Mouse (Mus musculus) forebrain, postnatal 0 days (tissue): ENCODE measurements at regions not wholly inside any gene's neighbourhood (a gene's known extent, or its start where the extent isn't known, plus 50 kb on each side); places are given as distances from the start of the nearest gene placed in this dataset.

Experiments used
- ATAC-seq: fragments of 200-750 bp; cut with Nextera tagmentation; 2 replicates; pipeline ENCODE4 v1.8.0; 2017; ENCODE audit warnings: mild to moderate bottlenecking, moderate library complexity
- DNase-seq: peaks from one replicate; pipeline ENCODE4 v3.0.0-alpha.2; 2015
- H3K27ac ChIP-seq: fragments of 300-500 bp; sonication (generic); 2 replicates; pipeline ENCODE4 v1.5.1; 2014; ENCODE audit warnings: low read depth, mild to moderate bottlenecking, antibody characterized with exemption, low read length, moderate library complexity, mixed read lengths
- H3K27me3 ChIP-seq: fragments of 300-500 bp; sonication (generic); 2 replicates; pipeline ENCODE4 v1.6.1; 2014; ENCODE audit warnings: mild to moderate bottlenecking, low read length, mixed read lengths; ENCODE audit not compliant: insufficient read depth
- H3K36me3 ChIP-seq: fragments of 300-500 bp; sonication (generic); 2 replicates; pipeline ENCODE4 v1.6.1; 2014; ENCODE audit warnings: mild to moderate bottlenecking, moderate library complexity; ENCODE audit not compliant: insufficient read depth
- H3K4me1 ChIP-seq: fragments of 300-500 bp; sonication (generic); 2 replicates; pipeline ENCODE4 v1.6.1; 2014; ENCODE audit warnings: antibody characterized with exemption; ENCODE audit not compliant: insufficient read depth
- H3K4me2 ChIP-seq: fragments of 300-500 bp; sonication (generic); 2 replicates; pipeline ENCODE4 v1.6.1; 2014; ENCODE audit warnings: low read depth, mild to moderate bottlenecking, moderate library complexity
- H3K4me3 ChIP-seq: fragments of 300-500 bp; sonication (generic); 2 replicates; pipeline ENCODE4 v1.5.1; 2014; ENCODE audit warnings: low read depth, low read length, mixed read lengths
- H3K9ac ChIP-seq: fragments of 300-500 bp; sonication (generic); 2 replicates; pipeline ENCODE4 v1.6.1; 2014; ENCODE audit warnings: mild to moderate bottlenecking
- H3K9me3 ChIP-seq: fragments of 300-500 bp; sonication (generic); 2 replicates; pipeline ENCODE4 v1.6.1; 2016; ENCODE audit warnings: low read length
- CTCF ChIP-seq: sonication (generic); IDR thresholded peaks from 2 replicates; pipeline ENCODE4 v1.5.1; 2016; ENCODE audit warnings: antibody characterized with exemption, control low read depth, low read depth
- WGBS: fragments of 180-500 bp; shearing (Covaris S2); extraction: QIAGEN DNeasy Blood & Tissue Kit; methylation state at CpG from one replicate; pipeline ENCODE4 v1.1.7; 2014; 5-methylcytosine and 5-hydroxymethylcytosine counted together

DNA sequence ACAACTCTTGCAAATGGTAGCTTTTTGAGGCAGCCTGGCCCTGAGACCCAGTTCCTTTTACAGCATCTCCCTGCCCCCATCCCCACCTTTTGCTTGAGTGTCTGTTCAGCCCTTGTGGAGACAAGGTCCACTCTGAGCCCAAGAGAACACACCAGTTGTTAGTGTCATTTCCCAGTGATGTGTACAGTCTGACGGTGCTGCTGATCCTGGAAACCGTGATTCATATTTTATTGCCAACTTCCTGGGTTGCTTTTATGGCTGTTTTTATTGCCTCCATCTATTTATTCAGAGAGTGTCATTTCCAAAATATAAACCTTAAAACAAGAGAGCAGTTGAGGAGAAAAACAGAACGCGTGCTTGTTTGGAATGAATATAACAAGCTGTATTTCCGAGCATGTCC, 309.6 kb upstream of the Isl1 start:
- no peak overlapping the region for H3K9ac ChIP-seq

DNA sequence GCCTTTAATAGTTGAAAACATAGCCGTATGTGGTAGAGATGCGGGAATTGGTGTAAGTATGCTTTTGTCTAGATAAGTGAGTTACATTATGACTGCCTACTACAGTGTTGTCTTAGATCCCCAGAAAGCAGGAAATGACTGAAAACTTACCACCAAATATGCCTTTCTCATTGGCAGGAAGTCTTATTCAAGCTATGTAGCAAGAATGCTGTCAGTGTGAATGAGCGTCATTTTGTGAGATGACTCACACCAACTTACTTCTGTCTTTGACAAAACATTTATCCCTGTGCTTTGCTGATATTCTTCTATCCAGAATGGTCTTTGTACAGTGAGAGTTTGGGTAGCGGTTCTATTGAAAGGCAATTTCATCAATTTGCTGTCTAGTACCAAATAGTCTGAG, 286.9 kb upstream of the Isl1 start:
- no peak for TF ChIP-seq CTCF
- WGBS: 91% methylated on average over 4 of the region's 4 CpGs
- Histone ChIP-seq H3K4me2 (no peak overlapping the region), H3K27me3 (no peaks in the 10 kb centered on the region), H3K27ac (no peak overlapping the region), H3K4me1 (no peaks in the 10 kb centered on the region), H3K4me3 (no peak overlapping the region), H3K9ac (no peak overlapping the region), H3K9me3 (no peaks in the 10 kb centered on the region), H3K36me3 (no peaks in the 10 kb centered on the region)
- no peak for DNase-seq
- no peak for ATAC-seq

More for the DNA sequence above, 309.6 kb upstream of the Isl1 start:
- Histone ChIP-seq H3K9me3 (no peaks in the 10 kb centered on the region), H3K27me3 (no peaks in the 10 kb centered on the region), H3K27ac (no peak overlapping the region), H3K4me1 (no peaks in the 10 kb centered on the region), H3K4me2 (no peak overlapping the region), H3K36me3 (no peaks in the 10 kb centered on the region), H3K4me3 (no peak overlapping the region)
- DNase-seq (no peak), ATAC-seq (no peak)
- 93% methylated on average over 5 of the region's 5 CpGs for WGBS
- no peak for TF ChIP-seq CTCF

GRCm38 (mm10) chr13:116595512-116595911, 286.0 kb upstream of the Isl1 start:
- WGBS: 82% methylated on average over 2 of the region's 2 CpGs
- no peak overlapping the region for H3K4me2 ChIP-seq
- no peak overlapping the region for H3K4me3 ChIP-seq
- TF ChIP-seq CTCF: no peak
- H3K27me3 ChIP-seq: no peaks in the 10 kb centered on the region
- H3K4me1 ChIP-seq: no peaks in the 10 kb centered on the region
- H3K9ac ChIP-seq: no peak overlapping the region
- H3K9me3 ChIP-seq: no peaks in the 10 kb centered on the region
- H3K27ac ChIP-seq: no peak overlapping the region
- ATAC-seq (no peak), DNase-seq (no peak)
- no peaks in the 10 kb centered on the region for H3K36me3 ChIP-seq

DNA sequence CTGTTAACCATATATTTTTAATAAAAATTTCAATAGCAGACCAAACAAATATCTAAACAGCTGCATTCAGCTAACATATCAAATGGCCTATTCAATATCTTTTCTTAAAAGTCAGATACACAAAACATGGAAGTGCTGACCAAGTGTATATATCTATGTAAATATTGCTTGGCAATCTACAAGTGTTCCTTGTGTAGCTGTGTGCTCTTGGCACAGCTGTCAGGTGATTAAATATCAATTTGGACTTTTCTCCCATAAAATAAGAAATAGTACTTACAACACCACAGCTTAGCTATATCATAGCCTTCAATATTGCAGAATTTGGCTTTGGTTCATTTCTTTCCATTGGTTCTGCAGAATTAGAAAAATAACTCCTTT, 266.5 kb upstream of the Isl1 start:
- TF ChIP-seq CTCF: no peak
- no peak for ATAC-seq

DNA sequence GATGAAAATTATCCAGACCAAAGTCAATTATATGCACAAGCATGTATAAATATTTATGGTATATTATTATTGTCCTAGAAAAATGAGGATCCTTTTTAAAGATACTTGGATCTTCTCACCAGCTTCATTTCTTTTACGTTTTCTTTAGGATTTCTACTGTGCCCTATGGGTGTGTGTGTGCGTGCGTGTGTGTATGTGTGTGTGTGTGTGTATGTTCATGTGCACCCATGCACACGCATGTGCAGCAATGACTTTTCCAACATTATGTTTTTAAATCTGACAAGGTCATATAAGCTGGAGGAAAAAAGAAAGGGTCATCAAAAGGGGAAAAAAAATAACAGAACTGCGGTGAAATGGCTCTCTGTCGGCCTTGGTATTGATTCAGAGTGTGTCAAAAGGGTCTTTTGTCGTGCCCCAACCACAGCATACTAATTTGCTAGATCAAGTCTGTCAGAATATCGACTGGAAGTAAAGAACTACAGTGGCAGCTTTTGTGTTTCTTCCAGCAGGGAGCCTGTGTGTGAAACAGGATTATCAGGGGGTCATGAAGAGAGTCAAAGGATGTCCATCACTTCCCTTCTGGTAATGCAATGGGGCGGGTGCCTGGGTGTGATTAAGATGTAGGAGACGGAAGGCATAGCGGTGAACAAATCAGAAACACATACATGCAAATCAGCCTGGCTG, 265.9 kb upstream of the Isl1 start:
- no peaks in the 10 kb centered on the region for H3K4me1 ChIP-seq
- no peak for ATAC-seq
- no peaks in the 10 kb centered on the region for H3K9me3 ChIP-seq
- H3K9ac ChIP-seq: no peak overlapping the region
- no peak for TF ChIP-seq CTCF
- H3K27me3 ChIP-seq: no peaks in the 10 kb centered on the region
- H3K27ac ChIP-seq: no peak overlapping the region
- peak; percentile 7 for DNase-seq
- no peak overlapping the region for H3K4me2 ChIP-seq
- H3K4me3 ChIP-seq: no peak overlapping the region
- 16% methylated on average over 11 of the region's 11 CpGs for WGBS
- no peaks in the 10 kb centered on the region for H3K36me3 ChIP-seq

More for the DNA sequence above, 266.5 kb upstream of the Isl1 start:
- H3K4me1 ChIP-seq: no peaks in the 10 kb centered on the region
- DNase-seq: no peak
- H3K4me3 ChIP-seq: no peak overlapping the region
- H3K4me2 ChIP-seq: no peak overlapping the region
- no peaks in the 10 kb centered on the region for H3K27me3 ChIP-seq
- H3K36me3 ChIP-seq: no peaks in the 10 kb centered on the region
- H3K9me3 ChIP-seq: no peaks in the 10 kb centered on the region
- H3K9ac ChIP-seq: no peak overlapping the region
- no peak overlapping the region for H3K27ac ChIP-seq

- no peak for TF ChIP-seq CTCF
- WGBS: 72% methylated on average over 4 of the region's 4 CpGs
Measured at GRCm38 (mm10) chr13:116555053-116555452, 245.6 kb upstream of the Isl1 start.

DNA sequence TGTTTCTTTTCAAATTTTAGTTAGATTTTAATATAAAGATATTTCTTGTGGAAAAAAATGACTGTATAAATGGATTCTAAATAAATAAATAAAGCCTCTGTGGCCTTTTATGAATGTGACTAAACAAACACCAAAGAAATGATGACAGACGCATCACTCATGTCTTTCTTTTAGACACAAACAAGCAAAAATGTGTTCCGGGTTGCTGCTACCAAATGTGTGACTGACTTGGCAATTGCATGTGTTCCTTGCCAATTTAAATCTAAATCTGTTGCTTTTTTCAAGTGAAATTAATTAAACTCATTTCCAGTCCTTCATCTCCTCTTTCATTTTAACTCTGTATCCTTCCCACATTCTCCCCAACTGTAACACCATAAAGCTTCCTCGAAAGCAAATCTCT, 225.7 kb upstream of the Isl1 start:
- no peak for TF ChIP-seq CTCF
- Histone ChIP-seq H3K36me3 (no peaks in the 10 kb centered on the region), H3K27ac (no peak overlapping the region), H3K9me3 (no peaks in the 10 kb centered on the region), H3K4me1 (no peaks in the 10 kb centered on the region), H3K27me3 (no peaks in the 10 kb centered on the region), H3K9ac (no peak overlapping the region), H3K4me3 (no peak overlapping the region), H3K4me2 (no peak overlapping the region)
- WGBS: 46% methylated on average over 3 of the region's 3 CpGs
- DNase-seq: peak; percentile 55
- ATAC-seq: peak; percentile 63; the same call in 1 of the 2 replicates

More at GRCm38 (mm10) chr13:116555053-116555452, 245.6 kb upstream of the Isl1 start:
- no peaks in the 10 kb centered on the region for H3K27me3 ChIP-seq
- no peak overlapping the region for H3K27ac ChIP-seq
- H3K4me1 ChIP-seq: no peaks in the 10 kb centered on the region
- H3K36me3 ChIP-seq: no peaks in the 10 kb centered on the region
- no peak overlapping the region for H3K4me3 ChIP-seq
- H3K9me3 ChIP-seq: no peaks in the 10 kb centered on the region
- no peak for DNase-seq
- ATAC-seq: no peak
- no peak overlapping the region for H3K4me2 ChIP-seq
- no peak overlapping the region for H3K9ac ChIP-seq
